Mouse (Mus musculus) myocyte (in vitro differentiated cells): ENCODE data around the gene Kirrel3.

ENCODE experiments used
- E2F4 ChIP-seq: IDR thresholded peaks from one replicate; pipeline ENCODE4 v1.6.1; 2011; ENCODE audit warnings: mild to moderate bottlenecking, control low read depth, moderate library complexity; ENCODE audit not compliant: insufficient read depth
- MAX ChIP-seq: IDR thresholded peaks from one replicate; pipeline ENCODE4 v1.6.1; 2011; ENCODE audit warnings: low read depth, mild to moderate bottlenecking, control low read depth
- MYOD1 ChIP-seq, 3 experiments: IDR thresholded peaks; one replicate each; pipeline ENCODE4 v1.6.1; 2011; ENCODE audit warnings: control low read depth in 2 of 3, low read depth in 2 of 3, mild to moderate bottlenecking in 2 of 3, moderate library complexity in 1 of 3; ENCODE audit not compliant: insufficient read length in 2 of 3, control insufficient read depth in 1 of 3
- MYOG ChIP-seq, 3 experiments: IDR thresholded peaks; one replicate each; pipeline ENCODE4 v1.6.1; 2011; ENCODE audit warnings: control low read depth in 2 of 3, low read depth in 2 of 3, mild to moderate bottlenecking in 2 of 3; ENCODE audit not compliant: insufficient read length in 2 of 3, control insufficient read depth in 1 of 3, insufficient read depth in 1 of 3
- POLR2A ChIP-seq: IDR thresholded peaks from one replicate; pipeline ENCODE4 v1.6.1; 2011; ENCODE audit warnings: low read depth, mild to moderate bottlenecking, control low read depth, moderate library complexity; ENCODE audit not compliant: insufficient read length
- POLR2AphosphoS2 ChIP-seq: IDR thresholded peaks from one replicate; pipeline ENCODE4 v1.6.1; 2011; ENCODE audit warnings: low read depth, control low read depth; ENCODE audit not compliant: insufficient read length
- SRF ChIP-seq: IDR thresholded peaks from one replicate; pipeline ENCODE4 v1.6.1; 2011; ENCODE audit warnings: low read depth; ENCODE audit not compliant: control insufficient read depth, insufficient read length

DNA sequence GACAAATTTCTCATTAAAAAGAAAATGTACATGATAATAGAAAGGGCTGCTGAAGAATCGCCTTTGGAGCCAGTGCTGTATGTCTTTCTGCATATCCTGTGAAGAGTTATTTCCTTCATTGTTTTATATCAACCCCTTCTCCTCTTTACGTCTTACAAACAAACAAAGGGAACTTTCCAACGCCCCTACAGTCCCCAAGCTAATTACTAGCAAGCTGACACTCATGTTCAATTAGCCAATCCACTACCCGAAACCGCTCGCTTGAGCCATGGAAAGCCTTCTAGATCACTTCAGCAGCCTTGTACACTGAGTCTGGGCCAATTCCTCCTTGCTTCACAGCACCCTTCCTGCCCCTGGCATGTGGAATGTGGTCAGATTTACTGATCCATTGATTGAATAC is 150.0 kb downstream of the Kirrel3 start:
- TF ChIP-seq E2F4 (no peak), POLR2AphosphoS2 (no peak), MAX (no peak), SRF (no peak), POLR2A (no peak), MYOD1 (IDR thresholded peaks at IDR 0.05; ENCODE audit: control insufficient read depth in 1 of 3, insufficient read length in 2 of 3, low read depth in 2 of 3) (no peak), MYOG (IDR thresholded peaks at IDR 0.05; ENCODE audit: control insufficient read depth in 1 of 3, insufficient read depth in 1 of 3, insufficient read length in 2 of 3, low read depth in 2 of 3) (no peak)
